Mouse (Mus musculus): Measurements from ENCODE around the gene Rcn3. TPM values are rescaled to one million over a fixed set of nuclear protein-coding genes. Genes with fewer than 3 reads are reported as not detected.

Rcn3 gene
- polyA plus RNA-seq, 1 experiment from 2014 or later, result 63.3 TPM

GRCm38 (mm10) chr7:45036702-45037101 is 55.3 kb downstream of the Rcn3 start:
- H3K4me2 ChIP-seq (ENCODE audit: low read length), result no peak overlapping the region
- peaks cover 65% of the 10 kb centered on the region for H3K36me3 ChIP-seq (ENCODE audit: control insufficient read depth, insufficient read depth, low read length)
- no peak overlapping the region for H3K4me3 ChIP-seq (ENCODE audit: low read length)
- H3K9me3 ChIP-seq (ENCODE audit: control insufficient read depth, low read length), result no peaks in the 10 kb centered on the region
- WGBS, result 91% methylated on average over 11 of the region's 11 CpGs
- H3K9ac ChIP-seq (ENCODE audit: low read depth, low read length), result no peak overlapping the region
- no peak overlapping the region for H3K27ac ChIP-seq (ENCODE audit: low read depth, low read length)
- ATAC-seq, result no peak
- H3K4me1 ChIP-seq (ENCODE audit: control insufficient read depth, insufficient read depth, low read depth, low read length), result no peaks in the 10 kb centered on the region
- no peaks in the 10 kb centered on the region for H3K27me3 ChIP-seq (replicated peaks; ENCODE audit: control insufficient read depth, insufficient read depth, low read length)

- H3K9ac ChIP-seq (ENCODE audit: low read depth, low read length), result no peak overlapping the region
- H3K9me3 ChIP-seq (ENCODE audit: control insufficient read depth, low read length), result no peaks in the 10 kb centered on the region
- H3K36me3 ChIP-seq (ENCODE audit: control insufficient read depth, insufficient read depth, low read length), result peaks cover 65% of the 10 kb centered on the region
- H3K4me3 ChIP-seq (ENCODE audit: low read length), result no peak overlapping the region
- WGBS, result 94% methylated on average over 3 of the region's 3 CpGs
- no peaks in the 10 kb centered on the region for H3K27me3 ChIP-seq (replicated peaks; ENCODE audit: control insufficient read depth, insufficient read depth, low read length)
- no peak for ATAC-seq
- no peak overlapping the region for H3K27ac ChIP-seq (ENCODE audit: low read depth, low read length)
- no peak overlapping the region for H3K4me2 ChIP-seq (ENCODE audit: low read length)
- H3K4me1 ChIP-seq (ENCODE audit: control insufficient read depth, insufficient read depth, low read depth, low read length), result no peaks in the 10 kb centered on the region
Measured at GRCm38 (mm10) chr7:45035631-45036030, 56.4 kb downstream of the Rcn3 start.

- Histone ChIP-seq H3K4me2 (ENCODE audit: low read length) (no peak overlapping the region), H3K27me3 (replicated peaks; ENCODE audit: control insufficient read depth, insufficient read depth, low read length) (no peaks in the 10 kb centered on the region), H3K9ac (ENCODE audit: low read depth, low read length) (no peak overlapping the region), H3K4me1 (ENCODE audit: control insufficient read depth, insufficient read depth, low read depth, low read length) (no peaks in the 10 kb centered on the region), H3K36me3 (ENCODE audit: control insufficient read depth, insufficient read depth, low read length) (peaks cover 67% of the 10 kb centered on the region), H3K27ac (ENCODE audit: low read depth, low read length) (no peak overlapping the region), H3K4me3 (ENCODE audit: low read length) (no peak overlapping the region), H3K9me3 (ENCODE audit: control insufficient read depth, low read length) (no peaks in the 10 kb centered on the region)
- WGBS, result 97% methylated on average over 19 of the region's 19 CpGs
- no peak for ATAC-seq
Measured at GRCm38 (mm10) chr7:45033722-45034359, 58.2 kb downstream of the Rcn3 start.

MicroRNAs within 50 kb of the gene (microRNA counts, 519-probe panel; counts per million panel counts)
- microRNA mmu-miR-150, result 2,813 counts per million, percentile 75 among the panel's probes with 10 or more counts

Small RNAs within 50 kb of the gene (microRNA-seq; reads per million reads assigned to microRNA genes)
- 102 reads per million, percentile 49 among the genes with 10 or more reads in this experiment for gene Mir150
- 14.6 reads per million, percentile 30 among the genes with 10 or more reads in this experiment for gene Mir5121

Other genes with a start within 250 kb of the Rcn3 start
- gene Akt1s1, start 243.2 kb downstream of the Rcn3 start, polyA plus RNA-seq (2015; fragmentation: Nextera tagmentation; extraction: Ambion mirVana), result 90.7 and 92.8 TPM in 2 replicates
- 112 and 120 TPM in 2 replicates for gene Tbc1d17, start 243.1 kb downstream of the Rcn3 start, polyA plus RNA-seq (2015; fragmentation: Nextera tagmentation; extraction: Ambion mirVana)
- 30.1 and 34.0 TPM in 2 replicates for gene Pnkp, start 235.1 kb downstream of the Rcn3 start, polyA plus RNA-seq (2015; fragmentation: Nextera tagmentation; extraction: Ambion mirVana)
- 389 and 459 TPM in 2 replicates for gene Ptov1, start 222.4 kb downstream of the Rcn3 start, polyA plus RNA-seq (2015; fragmentation: Nextera tagmentation; extraction: Ambion mirVana)
- gene Med25, start 199.5 kb downstream of the Rcn3 start, polyA plus RNA-seq (2015; fragmentation: Nextera tagmentation; extraction: Ambion mirVana), result 136 and 158 TPM in 2 replicates
- gene Fuz, start 196.1 kb downstream of the Rcn3 start, polyA plus RNA-seq (2015; fragmentation: Nextera tagmentation; extraction: Ambion mirVana), result 18.1 and 19.6 TPM in 2 replicates
- 128 and 133 TPM in 2 replicates for gene Ap2a1, start 162.7 kb downstream of the Rcn3 start, polyA plus RNA-seq (2015; fragmentation: Nextera tagmentation; extraction: Ambion mirVana)
- 0.15 TPM in 1 of 2 replicates, not detected in the other for gene Tsks, start 149.0 kb downstream of the Rcn3 start, polyA plus RNA-seq (2015; fragmentation: Nextera tagmentation; extraction: Ambion mirVana)
- 58.6 and 59.7 TPM in 2 replicates for gene Cpt1c, start 117.4 kb downstream of the Rcn3 start, polyA plus RNA-seq (2015; fragmentation: Nextera tagmentation; extraction: Ambion mirVana)
- 629 and 637 TPM in 2 replicates for gene Prmt1, start 105.7 kb downstream of the Rcn3 start, polyA plus RNA-seq (2015; fragmentation: Nextera tagmentation; extraction: Ambion mirVana)
- 63.5 and 65.4 TPM in 2 replicates for gene Irf3, start 94.6 kb downstream of the Rcn3 start, polyA plus RNA-seq (2015; fragmentation: Nextera tagmentation; extraction: Ambion mirVana)
- 10.2 and 15.7 TPM in 2 replicates for gene Bcl2l12, start 93.5 kb downstream of the Rcn3 start, polyA plus RNA-seq (2015; fragmentation: Nextera tagmentation; extraction: Ambion mirVana)
- 38.6 and 47.1 TPM in 2 replicates for gene Scaf1, start 75.9 kb downstream of the Rcn3 start, polyA plus RNA-seq (2015; fragmentation: Nextera tagmentation; extraction: Ambion mirVana)
- gene Rras, start 74.3 kb downstream of the Rcn3 start, polyA plus RNA-seq (2015; fragmentation: Nextera tagmentation; extraction: Ambion mirVana), result 13.1 and 16.7 TPM in 2 replicates
- gene Prr12, start 39.3 kb downstream of the Rcn3 start, polyA plus RNA-seq (2015; fragmentation: Nextera tagmentation; extraction: Ambion mirVana), result 12.8 and 13.4 TPM in 2 replicates
- 68.8 and 69.0 TPM in 2 replicates for gene Nosip, start 29.8 kb downstream of the Rcn3 start, polyA plus RNA-seq (2015; fragmentation: Nextera tagmentation; extraction: Ambion mirVana)
- gene Prrg2, start 29.5 kb downstream of the Rcn3 start, polyA plus RNA-seq (2015; fragmentation: Nextera tagmentation; extraction: Ambion mirVana), result 15.7 and 16.7 TPM in 2 replicates
- 34.1 and 40.2 TPM in 2 replicates for gene Fcgrt, start 11.6 kb upstream of the Rcn3 start, polyA plus RNA-seq (2015; fragmentation: Nextera tagmentation; extraction: Ambion mirVana)
- gene Rps11, start 32.2 kb upstream of the Rcn3 start, polyA plus RNA-seq (2015; fragmentation: Nextera tagmentation; extraction: Ambion mirVana), result 698 and 709 TPM in 2 replicates
- gene Rpl13a, start 36.5 kb upstream of the Rcn3 start, polyA plus RNA-seq (2015; fragmentation: Nextera tagmentation; extraction: Ambion mirVana), result 587 and 622 TPM in 2 replicates
- gene Gm45713, start 44.0 kb upstream of the Rcn3 start, polyA plus RNA-seq (2015; fragmentation: Nextera tagmentation; extraction: Ambion mirVana), result 0.16 and 0.37 TPM in 2 replicates
- 2.0 and 2.8 TPM in 2 replicates for gene Flt3l, start 44.2 kb upstream of the Rcn3 start, polyA plus RNA-seq (2015; fragmentation: Nextera tagmentation; extraction: Ambion mirVana)
- gene Pih1d1, start 62.1 kb upstream of the Rcn3 start, polyA plus RNA-seq (2015; fragmentation: Nextera tagmentation; extraction: Ambion mirVana), result 94.5 and 97.6 TPM in 2 replicates
- gene Aldh16a1, start 62.4 kb upstream of the Rcn3 start, polyA plus RNA-seq (2015; fragmentation: Nextera tagmentation; extraction: Ambion mirVana), result 18.8 and 22.9 TPM in 2 replicates
- gene Slc17a7, start 71.7 kb upstream of the Rcn3 start, polyA plus RNA-seq (2015; fragmentation: Nextera tagmentation; extraction: Ambion mirVana), result 1.1 and 1.5 TPM in 2 replicates
- not detected in 2 replicates for gene Gfy, start 87.3 kb upstream of the Rcn3 start, polyA plus RNA-seq (2015; fragmentation: Nextera tagmentation; extraction: Ambion mirVana)
- 0.75 and 1.4 TPM in 2 replicates for gene Pth2, start 88.8 kb upstream of the Rcn3 start, polyA plus RNA-seq (2015; fragmentation: Nextera tagmentation; extraction: Ambion mirVana)
- gene Ccdc155, start 112.7 kb upstream of the Rcn3 start, polyA plus RNA-seq (2015; fragmentation: Nextera tagmentation; extraction: Ambion mirVana), result 0.54 and 0.65 TPM in 2 replicates
- 13.6 and 18.4 TPM in 2 replicates for gene Dkkl1, start 119.9 kb upstream of the Rcn3 start, polyA plus RNA-seq (2015; fragmentation: Nextera tagmentation; extraction: Ambion mirVana)
- 46.9 and 54.1 TPM in 2 replicates for gene Tead2, start 123.5 kb upstream of the Rcn3 start, polyA plus RNA-seq (2015; fragmentation: Nextera tagmentation; extraction: Ambion mirVana)
- gene Cd37, start 146.9 kb upstream of the Rcn3 start, polyA plus RNA-seq (2015; fragmentation: Nextera tagmentation; extraction: Ambion mirVana), result 1.3 and 1.4 TPM in 2 replicates
- 0.89 and 2.0 TPM in 2 replicates for gene Slc6a16, start 148.9 kb upstream of the Rcn3 start, polyA plus RNA-seq (2015; fragmentation: Nextera tagmentation; extraction: Ambion mirVana)
- gene Slc6a21, start 185.3 kb upstream of the Rcn3 start, polyA plus RNA-seq (2015; fragmentation: Nextera tagmentation; extraction: Ambion mirVana), result not detected in 2 replicates
- gene Trpm4, start 241.6 kb upstream of the Rcn3 start, polyA plus RNA-seq (2015; fragmentation: Nextera tagmentation; extraction: Ambion mirVana), result 13.3 and 14.2 TPM in 2 replicates
- 0.28 and 0.72 TPM in 2 replicates for gene Hrc, start 243.1 kb upstream of the Rcn3 start, polyA plus RNA-seq (2015; fragmentation: Nextera tagmentation; extraction: Ambion mirVana)